Mouse (Mus musculus) cerebellum, postnatal 14 days (tissue): ENCODE measurements at regions not wholly inside any gene's neighbourhood (a gene's known extent, or its start where the extent isn't known, plus 50 kb on each side); places are given as distances from the start of the nearest gene placed in this dataset.

Experiments used
- DNase-seq, 2 experiments: peaks; one replicate each; pipeline ENCODE4 v3.0.0; 2021; ENCODE audit warnings: mixed read lengths in 2 of 2

DNA sequence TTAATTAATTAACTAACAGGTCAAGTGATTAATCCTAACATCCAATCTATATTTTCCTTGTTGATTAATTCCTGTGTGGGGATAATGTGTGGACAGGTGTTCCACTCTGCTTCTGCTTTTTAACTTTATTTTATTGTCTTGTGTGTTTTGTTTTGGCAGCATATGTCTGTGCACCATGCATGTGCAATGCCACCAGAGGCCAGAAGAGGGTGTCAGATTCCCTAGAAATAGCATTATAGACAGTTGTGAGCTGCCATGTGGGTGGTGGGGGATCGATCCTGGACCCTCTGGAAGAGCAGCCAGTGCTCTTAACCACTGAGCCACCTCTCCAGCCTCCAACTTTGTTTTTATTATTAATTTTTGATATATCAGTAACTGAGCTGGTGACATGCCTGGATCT lies 65.6 kb downstream of the En1 start:
- DNase-seq: no peak

DNA sequence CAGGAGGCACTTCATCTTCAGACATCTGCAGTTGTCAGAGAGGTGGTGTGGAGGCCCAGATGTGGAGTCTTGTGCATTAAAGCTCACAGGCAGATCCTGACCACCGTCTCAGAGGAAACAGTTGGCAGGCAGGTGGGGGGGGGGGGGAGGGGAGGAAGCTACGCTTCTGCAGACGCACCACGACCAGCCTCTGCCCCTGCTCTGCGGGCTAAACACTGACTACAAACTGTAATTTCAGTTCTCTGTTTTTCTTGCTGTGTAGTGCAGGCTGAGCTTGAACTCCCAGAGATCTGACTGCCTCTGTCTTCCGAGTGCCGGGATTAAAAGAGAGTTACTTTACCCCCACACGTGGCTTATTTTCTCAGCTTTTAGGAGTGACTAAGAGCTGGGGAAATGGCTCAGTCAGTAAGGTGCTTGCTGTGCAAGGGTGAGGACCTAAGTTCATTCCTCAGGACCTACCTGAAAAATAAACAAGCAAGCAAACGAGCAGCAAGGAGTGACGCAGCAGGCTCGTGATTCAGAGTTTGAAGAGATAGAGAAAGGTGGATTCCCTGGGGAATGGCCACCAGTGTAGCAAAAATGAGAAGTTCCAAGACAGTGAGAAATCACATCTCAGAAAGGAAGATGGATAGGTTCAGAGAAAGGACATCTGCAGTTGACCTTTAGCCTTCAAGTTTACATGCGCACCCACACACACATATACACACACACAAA lies 81.5 kb downstream of the En1 start:
- DNase-seq: no peak

DNA sequence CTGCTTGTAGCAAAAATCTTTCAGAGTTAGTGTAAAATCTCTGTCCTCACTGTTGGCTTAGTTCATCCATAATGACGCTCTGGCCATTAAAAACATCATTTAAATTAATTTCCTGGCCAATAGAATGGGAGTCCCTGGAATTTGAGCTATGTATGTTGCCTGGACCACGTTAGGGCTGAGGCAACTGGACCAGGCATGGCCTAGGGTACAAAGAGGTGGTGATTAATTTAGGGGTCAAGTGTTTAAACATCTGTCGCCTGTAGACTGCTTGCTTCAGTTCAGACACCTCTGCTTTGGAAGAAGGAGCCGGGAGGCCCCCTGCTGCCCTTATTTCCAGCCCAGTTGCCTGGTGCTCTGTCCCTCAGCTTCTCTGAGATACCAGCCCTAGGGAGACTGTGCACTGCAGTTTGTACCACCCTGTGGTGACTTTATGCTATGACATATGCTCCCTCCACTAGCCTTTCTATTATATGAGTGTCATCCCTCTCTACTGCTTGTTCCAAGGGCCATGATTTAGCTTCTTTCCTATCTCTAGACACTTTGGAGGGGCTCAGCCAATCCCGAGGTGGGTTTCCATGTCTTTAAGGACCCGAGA lies 83.5 kb downstream of the En1 start:
- DNase-seq: peak; percentile 9 to 16

DNA sequence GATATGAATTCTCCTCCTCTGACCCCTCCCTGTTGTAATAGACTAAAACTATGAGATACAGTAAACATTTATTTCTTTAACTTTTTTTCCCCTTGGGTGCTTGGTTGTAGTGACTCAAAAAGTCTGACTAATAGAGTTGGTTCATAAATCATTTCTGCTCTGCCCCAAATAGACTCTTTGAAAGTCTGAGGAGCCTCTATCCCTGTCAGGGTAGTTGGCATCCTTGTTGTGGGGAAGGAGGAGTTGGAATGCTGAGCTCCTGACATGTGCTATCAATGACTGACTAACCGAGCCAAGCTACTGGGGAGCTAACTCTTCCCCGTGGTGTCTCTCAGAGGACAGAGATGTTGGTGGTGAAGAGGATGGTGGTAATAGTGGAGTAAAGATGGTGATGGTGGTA lies 89.4 kb downstream of the En1 start:
- no peak for DNase-seq

DNA sequence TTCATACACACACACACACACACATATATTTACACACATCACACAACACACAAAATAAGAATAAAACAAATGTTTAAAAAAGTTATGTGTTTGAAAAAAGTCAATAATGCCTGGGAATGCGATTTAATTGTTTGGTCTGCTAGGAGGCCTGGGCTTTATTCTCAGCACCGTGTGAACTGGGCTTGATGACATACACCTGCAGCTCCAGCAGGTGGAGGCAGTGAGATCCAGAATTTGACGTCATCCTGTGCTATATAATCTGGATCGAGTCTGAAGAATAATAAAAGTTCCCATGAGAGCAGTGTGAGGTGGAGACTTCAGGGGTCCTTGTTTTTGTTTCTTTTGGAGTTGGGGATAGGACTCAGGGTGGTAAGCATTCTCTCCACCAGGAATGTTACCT lies 96.0 kb downstream of the En1 start:
- no peak for DNase-seq

DNA sequence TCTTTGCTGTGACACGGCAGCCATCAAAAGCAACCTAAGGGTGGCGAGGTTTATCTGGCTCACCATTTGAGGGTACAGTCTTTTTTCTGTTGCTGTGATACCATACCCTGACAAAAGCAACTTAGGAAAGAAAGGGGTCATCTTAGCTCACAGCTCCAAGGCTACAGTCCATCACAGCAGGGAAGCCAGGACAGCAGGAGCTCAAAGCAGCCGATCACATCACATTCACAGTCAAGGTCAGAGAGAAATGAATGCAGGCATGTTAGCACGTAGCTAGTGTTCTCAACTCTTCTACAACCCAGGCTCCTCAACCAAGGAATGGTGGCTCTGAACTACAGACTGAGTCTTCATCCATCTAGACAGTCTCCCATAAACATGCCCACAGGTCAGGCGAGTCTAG lies 102.0 kb downstream of the En1 start:
- DNase-seq: no peak

DNA sequence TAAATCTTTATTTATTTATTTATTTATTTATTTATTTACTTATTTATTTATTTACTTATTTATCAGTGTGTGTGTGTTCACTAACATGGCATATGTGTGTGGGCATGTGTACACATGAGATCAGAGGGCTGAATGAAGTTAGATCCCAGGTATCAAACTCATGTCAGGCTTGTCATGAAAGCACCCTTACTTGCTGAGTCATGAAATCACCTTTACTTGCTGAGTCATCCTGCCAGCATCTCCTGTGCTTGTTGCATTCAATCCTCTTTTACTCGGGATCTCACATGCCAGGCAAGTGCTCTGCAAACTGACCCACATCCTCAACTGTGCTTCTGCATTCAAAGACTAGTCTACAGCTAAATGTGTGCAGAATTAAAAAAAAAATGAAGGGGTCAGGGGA lies 103.8 kb downstream of the En1 start:
- no peak for DNase-seq

DNA sequence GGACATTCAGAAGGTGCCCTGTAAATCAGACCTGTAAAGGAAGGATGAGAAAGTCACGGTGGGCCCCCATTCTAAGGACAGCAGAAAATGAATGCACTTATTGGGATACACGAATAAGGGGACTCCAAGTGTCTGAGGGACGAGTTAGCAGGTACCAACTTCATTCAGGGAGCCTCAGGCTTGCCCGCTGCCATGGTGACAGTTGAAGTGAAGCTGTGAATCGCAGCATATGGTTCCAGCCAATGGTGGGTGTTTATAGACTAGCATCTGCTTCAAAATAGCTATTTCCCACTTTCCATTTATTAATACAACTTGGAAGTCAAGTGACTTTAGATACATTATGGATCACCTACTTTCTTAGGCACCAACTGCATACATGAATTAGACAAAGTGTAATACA lies 106.3 kb downstream of the En1 start:
- no peak for DNase-seq

DNA sequence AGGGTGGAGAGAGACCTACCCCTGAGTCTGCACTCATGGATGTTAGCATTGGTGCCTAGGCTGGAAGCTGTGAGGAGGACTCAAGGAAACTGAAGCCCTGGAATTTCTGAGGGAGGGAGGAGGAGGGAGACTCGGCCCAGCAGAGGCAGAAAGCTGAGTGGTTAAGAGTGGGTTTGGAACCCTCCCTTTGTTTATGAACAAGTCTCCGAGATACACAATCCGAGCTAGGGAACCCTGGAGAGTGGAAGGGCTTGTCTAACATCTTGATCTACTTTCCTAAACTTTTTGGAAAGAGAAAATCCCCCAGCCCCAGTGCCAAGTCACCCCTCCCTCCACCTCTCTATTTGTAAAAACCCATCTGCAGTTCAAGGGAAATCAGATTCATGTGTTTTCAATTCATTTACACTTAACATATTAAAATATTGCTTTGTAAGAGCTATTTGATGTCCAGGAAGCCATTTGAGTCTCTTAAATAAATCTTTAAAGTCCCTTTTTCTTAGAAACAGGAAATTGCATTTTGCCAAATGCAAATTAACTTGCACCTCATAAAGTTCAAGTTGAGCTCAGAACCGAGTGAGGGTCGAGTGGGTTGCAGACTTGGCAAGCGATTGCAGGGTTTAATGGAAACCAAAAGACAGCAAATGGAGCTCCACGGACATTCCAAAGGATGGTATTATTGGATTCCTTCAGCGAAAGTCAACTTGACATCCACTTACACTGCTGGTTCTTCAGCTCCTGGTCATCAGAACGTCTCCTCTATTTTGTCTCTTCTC lies 113.1 kb downstream of the En1 start:
- DNase-seq: no peak

DNA sequence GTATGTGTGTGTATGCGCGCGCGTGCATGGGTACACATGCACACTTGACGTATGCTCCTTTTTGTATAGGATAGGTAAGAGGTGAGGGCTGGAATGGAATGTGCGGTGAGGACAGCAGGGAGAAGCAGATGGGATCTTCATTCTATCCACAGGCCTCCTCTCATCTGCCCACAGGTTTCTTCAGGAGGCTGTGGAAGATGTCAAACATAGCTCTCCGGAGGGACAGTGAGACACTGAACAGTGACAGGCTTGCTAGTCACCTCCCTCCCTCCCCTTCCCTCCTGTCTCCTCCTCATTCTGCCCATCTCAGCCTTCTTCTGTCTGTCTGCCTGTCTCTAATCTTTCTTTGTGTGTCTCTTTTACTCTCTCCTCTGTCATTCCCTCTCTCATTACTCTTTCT lies 124.6 kb downstream of the En1 start:
- DNase-seq: no peak

DNA sequence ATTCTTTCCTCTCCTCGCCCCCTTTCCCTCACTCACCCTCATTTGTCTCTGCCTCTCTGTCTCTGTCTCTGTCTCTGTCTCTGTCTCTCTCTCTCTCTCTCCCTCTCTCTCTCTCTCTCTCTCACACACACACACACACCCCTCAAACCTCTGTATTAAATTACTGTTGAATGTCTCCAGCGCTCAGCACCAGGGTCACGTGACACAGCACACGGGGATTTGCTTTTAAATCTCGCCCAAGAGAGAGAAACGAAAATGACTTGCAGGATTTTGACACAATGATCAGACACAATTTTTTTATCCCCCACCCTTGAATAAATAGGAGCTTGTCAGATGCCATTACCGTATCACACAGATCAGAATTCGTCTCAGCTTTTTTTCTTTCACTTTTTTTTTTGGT lies 125.2 kb downstream of the En1 start:
- no peak for DNase-seq

DNA sequence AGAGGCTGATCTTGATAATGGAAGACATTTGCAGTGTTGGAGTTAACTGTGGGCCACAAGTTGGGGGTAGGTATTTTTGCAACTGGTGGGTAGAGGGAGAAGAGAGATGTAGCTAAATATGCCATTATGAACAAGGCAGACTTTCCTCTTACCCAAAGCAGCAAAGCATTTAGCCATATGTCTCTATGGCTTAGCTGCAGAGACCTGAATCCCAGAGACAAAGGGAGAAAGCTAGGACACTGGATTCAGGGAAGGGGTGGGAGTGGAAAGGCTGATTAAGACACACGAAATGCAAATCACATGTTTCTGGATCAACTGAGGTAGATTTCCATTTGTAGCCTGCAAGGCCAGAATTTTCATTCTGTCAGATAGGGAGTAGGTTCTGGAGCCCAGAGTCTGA lies 129.8 kb downstream of the En1 start:
- no peak for DNase-seq

DNA sequence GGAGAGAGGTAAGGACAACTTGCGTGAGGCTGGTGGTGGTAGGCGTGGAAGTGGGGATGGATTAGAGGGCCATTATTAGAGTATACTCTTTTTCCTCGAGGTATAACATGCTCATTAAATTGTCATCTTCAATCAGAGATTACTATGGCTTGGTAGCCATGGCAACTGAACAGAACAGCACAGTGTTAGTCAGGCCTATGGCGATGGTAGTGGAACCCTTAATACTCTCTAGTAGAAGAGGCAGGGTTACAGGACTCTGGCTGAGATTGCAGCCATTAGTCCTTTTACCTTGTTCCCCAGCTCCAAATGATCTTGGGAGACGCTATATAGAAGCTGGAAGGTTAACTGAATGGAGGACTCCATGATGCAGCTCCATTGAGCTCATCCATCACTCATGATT lies 131.5 kb downstream of the En1 start:
- DNase-seq: no peak

DNA sequence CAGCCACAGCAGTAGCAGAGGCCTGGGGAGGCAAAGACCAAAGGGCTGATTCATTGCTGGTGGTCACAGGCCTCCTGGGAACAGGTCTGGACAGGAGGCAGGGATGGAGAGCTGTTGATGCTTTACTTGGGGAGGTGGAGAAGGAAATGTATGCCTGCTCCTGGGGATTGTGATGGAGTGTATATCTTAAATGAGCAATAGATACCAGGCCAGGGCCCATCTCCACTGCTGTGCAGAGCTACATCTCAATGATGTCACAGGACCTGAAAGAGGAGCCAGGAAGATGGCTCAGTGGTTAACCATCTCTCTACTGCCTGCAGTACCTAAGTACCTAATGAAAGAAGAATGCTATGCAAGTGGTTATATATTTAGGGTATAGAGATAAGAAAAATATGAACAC lies 132.6 kb downstream of the En1 start:
- DNase-seq: no peak

DNA sequence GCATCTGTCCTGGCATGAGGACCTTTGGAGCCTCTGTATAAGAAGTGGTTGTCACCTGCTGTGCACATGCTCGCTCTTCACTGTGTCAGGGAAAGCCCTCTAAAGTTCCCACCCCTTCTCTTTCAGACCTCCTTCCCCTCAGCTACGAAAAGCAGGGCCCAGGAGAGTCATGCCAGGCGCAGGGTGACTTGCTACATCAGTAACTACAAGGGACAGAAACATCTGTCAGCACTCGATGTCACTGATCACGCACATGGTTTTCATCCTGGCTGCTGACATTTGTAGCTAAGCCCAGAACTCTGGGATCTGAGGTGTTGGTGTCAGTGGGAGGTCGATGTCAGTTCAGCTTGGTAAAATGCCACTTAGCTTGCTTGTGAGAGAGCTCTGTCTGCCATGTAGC lies 137.3 kb downstream of the En1 start:
- no peak for DNase-seq

DNA sequence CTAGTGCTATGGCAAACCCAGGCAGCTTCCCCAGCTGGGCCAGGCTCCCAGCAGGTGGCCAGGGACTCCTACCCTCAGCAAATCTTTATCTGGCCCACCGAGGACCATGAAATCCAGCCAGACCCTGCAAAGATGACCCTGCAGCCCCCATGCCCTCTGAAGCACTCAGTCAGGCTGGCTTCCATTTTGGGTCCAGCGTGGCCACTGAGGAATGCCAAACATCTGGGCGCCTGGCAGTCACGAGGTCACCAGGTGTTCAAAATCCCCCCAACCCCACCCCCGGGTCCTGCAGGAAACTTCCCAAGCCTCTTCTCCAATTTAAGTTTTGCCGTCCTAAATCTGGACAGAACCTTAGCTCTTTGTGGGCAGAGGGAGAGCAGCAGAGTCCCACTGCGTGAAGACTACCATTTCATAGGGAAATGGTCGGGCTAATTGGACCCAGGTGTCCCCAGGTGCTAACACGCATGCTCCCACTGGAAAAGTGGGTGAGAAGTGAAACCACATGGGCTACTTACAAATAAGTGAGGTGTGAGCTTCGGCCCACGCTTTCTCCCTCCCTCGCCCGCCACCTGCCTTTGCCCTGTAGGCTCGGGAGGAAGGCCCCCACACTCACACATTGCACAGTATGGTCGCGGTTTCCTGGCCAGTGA lies 139.0 kb downstream of the En1 start:
- DNase-seq: no peak

DNA sequence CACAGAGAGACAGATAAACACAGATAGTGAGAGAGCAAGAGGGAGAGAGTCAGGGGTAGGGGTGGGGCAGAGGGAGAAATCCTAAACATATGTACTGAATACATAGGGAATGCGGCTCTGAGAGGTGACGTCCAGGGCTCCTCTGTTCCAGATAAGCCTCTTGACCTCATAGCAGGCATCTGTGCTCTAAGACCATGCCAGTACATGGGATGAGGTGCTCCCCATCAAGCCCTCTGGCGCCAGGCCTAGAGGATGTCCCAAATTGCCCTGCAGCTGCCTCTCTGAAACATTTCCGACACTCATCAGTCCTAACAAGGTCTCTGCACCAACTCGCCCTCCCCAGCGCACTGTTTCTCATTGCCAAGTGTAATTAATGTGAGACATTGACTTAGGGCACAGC lies 146.7 kb downstream of the En1 start:
- peak in 1 of 2 experiments; percentile 12 for DNase-seq

DNA sequence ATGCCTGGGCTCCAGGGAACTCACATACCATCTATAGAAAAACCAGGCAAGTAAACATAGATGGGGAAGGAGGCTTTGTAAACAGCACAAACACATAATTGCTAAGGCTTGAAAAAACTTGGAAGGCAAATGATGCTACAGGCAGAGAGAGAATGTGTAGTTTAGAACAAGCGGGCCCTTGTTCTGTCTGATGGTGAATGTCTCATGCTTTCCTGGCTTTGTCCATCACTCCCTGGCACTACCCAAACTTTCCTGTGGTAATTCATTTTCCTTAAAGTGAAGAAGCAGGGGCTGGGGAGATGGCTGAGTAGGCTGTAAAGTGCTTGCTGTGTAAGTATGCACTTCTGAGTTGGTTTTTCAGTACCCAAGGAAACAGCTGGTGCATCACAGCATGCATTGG lies 151.2 kb downstream of the En1 start:
- no peak for DNase-seq

DNA sequence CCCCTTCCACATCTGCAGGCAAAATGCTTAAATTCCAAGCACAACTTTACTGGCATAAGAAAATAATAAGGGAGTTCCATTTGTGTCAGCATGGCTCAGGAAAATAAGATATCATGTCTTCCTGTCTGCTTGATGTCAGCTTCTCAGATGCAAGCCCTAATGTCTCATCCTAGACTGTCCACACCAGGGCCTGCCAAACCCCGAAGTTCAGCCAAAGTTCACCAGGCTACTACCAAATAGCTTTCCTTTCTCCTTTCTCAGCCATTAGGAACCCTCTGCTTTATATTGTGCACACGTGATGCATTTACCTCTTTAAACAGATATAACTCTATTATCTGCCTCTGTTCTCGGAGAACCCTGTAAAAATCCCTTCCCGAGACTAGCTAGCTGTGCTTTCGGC lies 152.1 kb downstream of the En1 start:
- DNase-seq: no peak

DNA sequence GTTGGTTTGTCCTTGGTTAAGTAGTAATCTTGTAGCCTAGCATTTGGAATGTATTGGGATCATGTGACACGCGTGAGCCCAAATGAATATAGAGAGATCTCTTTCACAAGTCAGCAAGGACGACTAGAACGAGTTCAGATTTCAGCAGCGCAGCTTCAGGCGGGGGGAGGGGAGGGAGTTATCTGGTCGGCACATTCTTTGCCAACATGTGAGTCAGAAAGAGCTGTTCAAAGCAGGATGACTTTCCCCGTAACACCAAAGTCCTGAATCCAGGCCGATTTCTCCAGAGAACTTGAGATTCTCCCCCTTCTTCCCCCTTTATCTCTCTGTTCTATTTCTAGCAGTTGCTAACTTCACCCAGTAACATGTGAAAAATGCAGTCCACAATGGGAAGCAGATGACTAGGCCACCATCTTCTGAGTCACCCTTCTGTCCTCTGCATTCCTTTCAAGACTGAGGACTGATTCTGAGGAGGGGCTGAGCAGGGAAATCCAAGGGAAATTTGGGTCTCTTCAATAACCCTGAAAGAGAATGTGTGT lies 155.1 kb downstream of the En1 start:
- DNase-seq: peak; percentile 21 to 43

DNA sequence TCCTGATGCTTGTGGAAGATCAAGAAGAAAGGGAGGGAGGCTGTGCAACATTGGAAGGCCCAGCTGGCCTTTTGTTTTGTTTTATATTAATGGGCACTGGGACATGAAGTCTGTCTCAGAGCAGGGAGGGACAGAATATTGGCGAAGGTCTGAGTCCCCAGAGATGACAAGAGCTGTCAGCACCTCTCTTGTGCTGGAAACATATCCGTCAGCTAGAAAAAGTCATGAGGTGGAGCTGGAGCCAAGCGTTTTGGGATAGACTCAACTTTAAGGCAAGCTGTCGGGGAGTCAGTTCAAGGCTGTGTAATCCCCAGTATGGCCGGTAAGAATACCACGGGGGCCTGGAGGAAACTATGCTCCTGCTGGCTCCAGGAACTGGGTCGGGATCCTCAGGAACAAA lies 156.0 kb downstream of the En1 start:
- no peak for DNase-seq

DNA sequence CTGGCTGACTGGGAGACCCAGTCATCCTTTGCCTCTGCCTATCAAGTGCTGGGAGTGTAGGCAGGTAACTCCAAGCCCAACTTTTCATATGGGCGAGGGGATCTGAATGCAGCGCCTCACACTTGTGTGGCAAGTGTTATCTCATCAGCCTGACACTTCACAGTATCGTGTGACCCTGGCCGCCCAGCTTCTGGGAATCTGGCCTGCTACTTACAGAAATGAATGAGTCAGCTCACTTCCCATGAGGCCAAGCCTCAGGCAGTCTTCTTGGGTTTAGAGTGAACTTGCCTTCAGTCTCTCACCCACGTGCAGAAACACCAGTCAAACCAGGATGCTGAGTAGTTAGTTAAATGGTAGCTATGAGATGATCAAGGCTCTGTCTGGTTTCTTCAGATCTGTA lies 156.5 kb downstream of the En1 start:
- no peak for DNase-seq

DNA sequence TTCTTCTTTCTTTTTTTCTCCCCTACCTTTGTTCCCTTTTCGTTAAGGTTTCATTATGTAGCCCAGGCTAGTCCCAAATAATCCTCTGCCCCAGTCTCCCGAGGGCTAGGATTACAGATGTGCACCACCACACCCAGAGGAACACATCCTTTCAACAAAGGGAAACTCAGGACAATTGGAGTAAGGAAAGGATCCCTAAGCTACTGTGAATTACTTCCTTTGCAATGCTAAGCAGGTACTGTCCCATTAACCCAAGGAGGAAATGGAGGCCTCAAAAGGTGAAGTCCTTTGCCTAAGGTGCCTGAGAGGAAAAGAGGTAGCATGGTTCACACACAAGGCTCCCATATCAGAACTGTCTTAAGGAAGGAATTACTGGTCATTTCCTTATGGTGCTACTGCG lies 157.2 kb downstream of the En1 start:
- no peak for DNase-seq

DNA sequence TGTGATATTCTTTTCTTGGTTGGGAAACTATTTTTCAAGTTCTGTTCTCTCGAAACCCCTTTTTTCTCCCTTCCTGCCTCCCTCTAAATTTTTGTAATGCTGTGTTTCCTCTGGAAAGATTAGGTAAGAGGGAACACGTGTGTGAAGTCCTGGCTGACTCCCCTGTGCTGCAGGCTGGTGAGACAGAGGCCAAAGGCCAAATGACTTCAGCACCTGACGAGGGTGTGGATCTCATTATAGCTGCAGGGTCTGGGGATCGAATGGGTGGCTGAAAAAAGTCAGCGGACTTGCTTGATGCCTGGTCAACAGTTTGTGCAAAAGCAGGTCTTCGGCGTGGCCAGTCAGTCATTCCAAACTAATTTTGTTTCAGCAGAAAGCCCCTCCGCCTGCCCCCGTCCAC lies 159.1 kb downstream of the En1 start:
- DNase-seq: no peak
